Mouse (Mus musculus): ENCODE results near the gene Dscam.

The Dscam gene

GRCm38 (mm10) chr16:96700551-96700950, 470.0 kb downstream of the Dscam start:
- DNase-seq = no peak

GRCm38 (mm10) chr16:96695882-96696281, 474.7 kb downstream of the Dscam start:
- DNase-seq = no peak

GRCm38 (mm10) chr16:96691576-96691975, 479.0 kb downstream of the Dscam start:
- DNase-seq = no peak

GRCm38 (mm10) chr16:96690052-96690451, 480.5 kb downstream of the Dscam start:
- DNase-seq = no peak

- DNase-seq = no peak
Measured at GRCm38 (mm10) chr16:96689419-96689818, 481.1 kb downstream of the Dscam start.

- DNase-seq = no peak
Measured at GRCm38 (mm10) chr16:96685065-96685464, 485.5 kb downstream of the Dscam start.

- DNase-seq = no peak
Measured at GRCm38 (mm10) chr16:96684581-96684980, 486.0 kb downstream of the Dscam start.

- no peak for DNase-seq
Measured at GRCm38 (mm10) chr16:96682289-96682972, 488.1 kb downstream of the Dscam start.

GRCm38 (mm10) chr16:96679981-96680380, 490.6 kb downstream of the Dscam start:
- no peak for DNase-seq

GRCm38 (mm10) chr16:96677471-96677870, 493.1 kb downstream of the Dscam start:
- no peak for DNase-seq

- no peak for DNase-seq
Measured at GRCm38 (mm10) chr16:96676663-96677062, 493.9 kb downstream of the Dscam start.

GRCm38 (mm10) chr16:96673191-96673847, 497.2 kb downstream of the Dscam start:
- DNase-seq = no peak

- no peak for DNase-seq
Measured at GRCm38 (mm10) chr16:96671603-96672374, 498.8 kb downstream of the Dscam start.

GRCm38 (mm10) chr16:96669706-96670105, 500.8 kb downstream of the Dscam start:
- DNase-seq = no peak

- no peak for DNase-seq
Measured at GRCm38 (mm10) chr16:96668478-96668877, 502.1 kb downstream of the Dscam start.

- no peak for DNase-seq
Measured at GRCm38 (mm10) chr16:96661073-96661472, 509.5 kb downstream of the Dscam start.

- DNase-seq = no peak
Measured at GRCm38 (mm10) chr16:96659275-96659674, 511.3 kb downstream of the Dscam start.

- no peak for DNase-seq
Measured at GRCm38 (mm10) chr16:96655548-96655947, 515.0 kb downstream of the Dscam start.

- DNase-seq = no peak
Measured at GRCm38 (mm10) chr16:96654054-96654453, 516.5 kb downstream of the Dscam start.

GRCm38 (mm10) chr16:96651444-96651843, 519.1 kb downstream of the Dscam start:
- no peak for DNase-seq

GRCm38 (mm10) chr16:96640101-96640500, 530.5 kb downstream of the Dscam start:
- DNase-seq = no peak

- no peak for DNase-seq
Measured at GRCm38 (mm10) chr16:96635916-96636315, 534.6 kb downstream of the Dscam start.

GRCm38 (mm10) chr16:96634791-96635143, 535.8 kb downstream of the Dscam start:
- no peak for DNase-seq

Data from right cerebral cortex, postnatal 25 days (tissue).